Mouse (Mus musculus): ENCODE data around the gene Mlx. TPM values are rescaled to one million over a fixed set of nuclear protein-coding genes. Genes with fewer than 3 reads are reported as not detected.

Mlx gene
- polyA plus RNA-seq, 1 experiment from 2014 or later: 34.5 TPM

Small RNA genes within 50 kb of the gene (microRNA-seq; reads per million reads assigned to microRNA genes)
- not detected for gene Gm27626

Other genes with a start within 250 kb of the Mlx start
- 25.3 and 34.6 TPM in 2 replicates for gene Stat5b, start 236.6 kb upstream of the Mlx start, polyA plus RNA-seq (2015; fragmentation: Nextera tagmentation; extraction: Ambion mirVana)
- gene Stat5a, start 227.9 kb upstream of the Mlx start, polyA plus RNA-seq (2015; fragmentation: Nextera tagmentation; extraction: Ambion mirVana): 6.1 and 11.9 TPM in 2 replicates
- 50.6 and 60.8 TPM in 2 replicates for gene Stat3, start 147.7 kb upstream of the Mlx start, polyA plus RNA-seq (2015; fragmentation: Nextera tagmentation; extraction: Ambion mirVana)
- gene Cavin1, start 116.4 kb upstream of the Mlx start, polyA plus RNA-seq (2015; fragmentation: Nextera tagmentation; extraction: Ambion mirVana): 429 and 457 TPM in 2 replicates
- 54.1 and 54.4 TPM in 2 replicates for gene Atp6v0a1, start 77.8 kb upstream of the Mlx start, polyA plus RNA-seq (2015; fragmentation: Nextera tagmentation; extraction: Ambion mirVana)
- 11.6 and 16.3 TPM in 2 replicates for gene Naglu, start 17.3 kb upstream of the Mlx start, polyA plus RNA-seq (2015; fragmentation: Nextera tagmentation; extraction: Ambion mirVana)
- not detected in 2 replicates for gene Hsd17b1, start 8.9 kb upstream of the Mlx start, polyA plus RNA-seq (2015; fragmentation: Nextera tagmentation; extraction: Ambion mirVana)
- 26.6 and 29.0 TPM in 2 replicates for gene Coasy, start 4.7 kb upstream of the Mlx start, polyA plus RNA-seq (2015; fragmentation: Nextera tagmentation; extraction: Ambion mirVana)
- 16.6 and 20.0 TPM in 2 replicates for gene Psmc3ip, start 8.2 kb downstream of the Mlx start, polyA plus RNA-seq (2015; fragmentation: Nextera tagmentation; extraction: Ambion mirVana)
- 15.3 and 18.2 TPM in 2 replicates for gene Retreg3, start 32.6 kb downstream of the Mlx start, polyA plus RNA-seq (2015; fragmentation: Nextera tagmentation; extraction: Ambion mirVana)
- gene Tubg1, start 32.7 kb downstream of the Mlx start, polyA plus RNA-seq (2015; fragmentation: Nextera tagmentation; extraction: Ambion mirVana): 62.1 and 71.6 TPM in 2 replicates
- gene Tubg2, start 68.6 kb downstream of the Mlx start, polyA plus RNA-seq (2015; fragmentation: Nextera tagmentation; extraction: Ambion mirVana): 2.7 and 3.4 TPM in 2 replicates
- 0.50 and 0.85 TPM in 2 replicates for gene Cntnap1, start 83.2 kb downstream of the Mlx start, polyA plus RNA-seq (2015; fragmentation: Nextera tagmentation; extraction: Ambion mirVana)
- gene Plekhh3, start 84.1 kb downstream of the Mlx start, polyA plus RNA-seq (2015; fragmentation: Nextera tagmentation; extraction: Ambion mirVana): 10.5 and 13.6 TPM in 2 replicates
- gene Ccr10, start 88.2 kb downstream of the Mlx start, polyA plus RNA-seq (2015; fragmentation: Nextera tagmentation; extraction: Ambion mirVana): 0.28 and 0.38 TPM in 2 replicates
- 13.3 and 15.0 TPM in 2 replicates for gene Ezh1, start 139.2 kb downstream of the Mlx start, polyA plus RNA-seq (2015; fragmentation: Nextera tagmentation; extraction: Ambion mirVana)
- gene Ramp2, start 158.8 kb downstream of the Mlx start, polyA plus RNA-seq (2015; fragmentation: Nextera tagmentation; extraction: Ambion mirVana): 196 and 210 TPM in 2 replicates
- 89.1 and 106 TPM in 2 replicates for gene Vps25, start 166.4 kb downstream of the Mlx start, polyA plus RNA-seq (2015; fragmentation: Nextera tagmentation; extraction: Ambion mirVana)
- 4.1 and 7.2 TPM in 2 replicates for gene Wnk4, start 173.3 kb downstream of the Mlx start, polyA plus RNA-seq (2015; fragmentation: Nextera tagmentation; extraction: Ambion mirVana)
- gene Cntd1, start 191.7 kb downstream of the Mlx start, polyA plus RNA-seq (2015; fragmentation: Nextera tagmentation; extraction: Ambion mirVana): 0.61 and 0.68 TPM in 2 replicates
- gene Coa3, start 191.8 kb downstream of the Mlx start, polyA plus RNA-seq (2015; fragmentation: Nextera tagmentation; extraction: Ambion mirVana): 151 and 169 TPM in 2 replicates
- 114 and 145 TPM in 2 replicates for gene Becn1, start 215.0 kb downstream of the Mlx start, polyA plus RNA-seq (2015; fragmentation: Nextera tagmentation; extraction: Ambion mirVana)
- 89.2 and 109 TPM in 2 replicates for gene Psme3, start 228.9 kb downstream of the Mlx start, polyA plus RNA-seq (2015; fragmentation: Nextera tagmentation; extraction: Ambion mirVana)
- 0.43 and 0.95 TPM in 2 replicates for gene Aoc2, start 237.8 kb downstream of the Mlx start, polyA plus RNA-seq (2015; fragmentation: Nextera tagmentation; extraction: Ambion mirVana)
- gene Aoc3, start 243.3 kb downstream of the Mlx start, polyA plus RNA-seq (2015; fragmentation: Nextera tagmentation; extraction: Ambion mirVana): 1.9 and 2.7 TPM in 2 replicates

All from heart, embryonic 15.5 days (tissue).